Mouse (Mus musculus) neural tube, embryonic 15.5 days (tissue): Measurements from ENCODE around the gene Zswim7. TPM values are rescaled to one million over a fixed set of nuclear protein-coding genes. Genes with fewer than 3 reads are reported as not detected.
"Not testable (repeated sequence)": the region's sequence is repeated elsewhere in the genome, so short reads cannot be mapped to it uniquely, and the experiment has no call there.

Experiments used
- ATAC-seq: fragments of 200-750 bp; cut with Nextera tagmentation; 2 replicates; pipeline ENCODE4 v1.8.0; 2017; ENCODE audit warnings: mild to moderate bottlenecking, moderate TSS enrichment, moderate library complexity; ENCODE audit not compliant: low FRiP score
- H3K27ac ChIP-seq: fragments of 300-500 bp; sonication (generic); replicated peaks from 2 replicates; pipeline ENCODE4 v1.5.1; 2015; ENCODE audit warnings: mild to moderate bottlenecking, inconsistent platforms
- H3K27me3 ChIP-seq: fragments of 300-500 bp; sonication (generic); replicated peaks from 2 replicates; pipeline ENCODE4 v1.6.1; 2015; ENCODE audit warnings: inconsistent platforms
- H3K36me3 ChIP-seq: fragments of 300-500 bp; sonication (generic); 2 replicates; pipeline ENCODE4 v1.6.1; 2015; ENCODE audit warnings: inconsistent platforms
- H3K4me1 ChIP-seq: fragments of 300-500 bp; sonication (generic); 2 replicates; pipeline ENCODE4 v1.6.1; 2015; ENCODE audit warnings: inconsistent platforms
- H3K4me2 ChIP-seq: fragments of 300-500 bp; sonication (generic); 2 replicates; pipeline ENCODE4 v1.6.1; 2015; ENCODE audit warnings: inconsistent platforms, mild to moderate bottlenecking, moderate library complexity
- H3K4me3 ChIP-seq: fragments of 300-500 bp; sonication (generic); replicated peaks from 2 replicates; pipeline ENCODE4 v1.5.1; 2015; ENCODE audit warnings: mild to moderate bottlenecking, inconsistent platforms
- H3K9ac ChIP-seq: fragments of 300-500 bp; sonication (generic); replicated peaks from 2 replicates; pipeline ENCODE4 v1.6.1; 2015; ENCODE audit warnings: mild to moderate bottlenecking, inconsistent platforms
- H3K9me3 ChIP-seq: fragments of 300-500 bp; sonication (generic); replicated peaks from 2 replicates; pipeline ENCODE4 v1.6.1; 2016; ENCODE audit warnings: inconsistent platforms
- WGBS: fragments of 180-500 bp; shearing (Covaris S2); methylation state at CpG from one replicate; pipeline ENCODE4 v1.1.7; 2015; ENCODE audit warnings: mixed read lengths; 5-methylcytosine and 5-hydroxymethylcytosine counted together
- polyA plus RNA-seq: library from polyadenylated mRNA; unstranded; fragments of >200 nt; fragmentation: Nextera tagmentation; extraction: Ambion mirVana; gene quantifications from 2 replicates; pipeline ENCODE4 v1.2.1, GENCODE M21; 2015

Gene Zswim7
- 17.3 and 19.4 TPM in 2 replicates for polyA plus RNA-seq

GRCm38 (mm10) chr11:62280675-62281600 lies at the start of gene Zswim7, which contains the start of gene Ttc19:
Gene Zswim7 (minus strand): TSS chr11:62281375.
Gene Ttc19 (plus strand): TSS chr11:62281473.
- under 1% methylated on average over 62 of the region's 68 CpGs for WGBS
- Histone ChIP-seq H3K9me3 (no peaks in the 10 kb centered on the region), H3K9ac (peak within 1 kb of the TSS; percentile 69)

GRCm38 (mm10) chr11:62323659-62324058 lies 42.5 kb upstream of the Zswim7 start:
- H3K4me3 ChIP-seq, result no peak overlapping the region
- ATAC-seq, result no peak
- H3K27me3 ChIP-seq, result no peaks in the 10 kb centered on the region
- H3K4me1 ChIP-seq, result no peaks in the 10 kb centered on the region
- 95% methylated on average over 3 of the region's 3 CpGs for WGBS
- no peak overlapping the region for H3K27ac ChIP-seq
- no peaks in the 10 kb centered on the region for H3K9me3 ChIP-seq
- H3K4me2 ChIP-seq, result no peak overlapping the region
- no peak overlapping the region for H3K9ac ChIP-seq
- H3K36me3 ChIP-seq, result peaks cover 78% of the 10 kb centered on the region

More at GRCm38 (mm10) chr11:62280675-62281600, at the start of gene Zswim7, which contains the start of gene Ttc19:
- peak within 1 kb of the TSS; percentile 91 for H3K27ac ChIP-seq
- ATAC-seq, result peak; percentile 97
- peaks cover 19% of the 10 kb centered on the region for H3K4me1 ChIP-seq
- H3K4me3 ChIP-seq, result peak within 1 kb of the TSS; percentile 62
- no peaks in the 10 kb centered on the region for H3K27me3 ChIP-seq
- H3K36me3 ChIP-seq, result peaks cover 25% of the 10 kb centered on the region
- peak within 1 kb of the TSS; percentile 72 for H3K4me2 ChIP-seq

GRCm38 (mm10) chr11:62320097-62320496 lies 38.9 kb upstream of the Zswim7 start:
- H3K36me3 ChIP-seq, result peaks cover 76% of the 10 kb centered on the region
- no peak for ATAC-seq

GRCm38 (mm10) chr11:62317746-62318145 lies 36.6 kb upstream of the Zswim7 start:
- no peak for ATAC-seq
- H3K36me3 ChIP-seq, result peaks cover 84% of the 10 kb centered on the region

More at GRCm38 (mm10) chr11:62320097-62320496, 38.9 kb upstream of the Zswim7 start:
- Histone ChIP-seq H3K9me3 (no peaks in the 10 kb centered on the region), H3K9ac (no peak overlapping the region), H3K4me2 (no peak overlapping the region), H3K4me1 (no peaks in the 10 kb centered on the region), H3K27ac (no peak overlapping the region), H3K27me3 (no peaks in the 10 kb centered on the region), H3K4me3 (no peak overlapping the region)
- 86% methylated on average over 3 of the region's 3 CpGs for WGBS

GRCm38 (mm10) chr11:62314984-62315383 lies 33.8 kb upstream of the Zswim7 start:
- no peak overlapping the region for H3K9ac ChIP-seq
- no peaks in the 10 kb centered on the region for H3K27me3 ChIP-seq
- no peak overlapping the region for H3K27ac ChIP-seq
- H3K36me3 ChIP-seq, result peaks cover 75% of the 10 kb centered on the region
- H3K9me3 ChIP-seq, result no peaks in the 10 kb centered on the region
- no peaks in the 10 kb centered on the region for H3K4me1 ChIP-seq
- H3K4me2 ChIP-seq, result no peak overlapping the region
- 96% methylated on average over 5 of the region's 5 CpGs for WGBS
- ATAC-seq, result no peak
- H3K4me3 ChIP-seq, result no peak overlapping the region

More at GRCm38 (mm10) chr11:62317746-62318145, 36.6 kb upstream of the Zswim7 start:
- no peaks in the 10 kb centered on the region for H3K4me1 ChIP-seq
- no peaks in the 10 kb centered on the region for H3K9me3 ChIP-seq
- H3K4me3 ChIP-seq, result no peak overlapping the region
- H3K4me2 ChIP-seq, result no peak overlapping the region
- no peaks in the 10 kb centered on the region for H3K27me3 ChIP-seq
- 85% methylated on average over 11 of the region's 11 CpGs for WGBS
- H3K9ac ChIP-seq, result no peak overlapping the region
- H3K27ac ChIP-seq, result no peak overlapping the region

GRCm38 (mm10) chr11:62309296-62309695 lies 28.1 kb upstream of the Zswim7 start:
- Histone ChIP-seq H3K4me2 (no peak overlapping the region), H3K9me3 (no peaks in the 10 kb centered on the region), H3K9ac (no peak overlapping the region), H3K27me3 (no peaks in the 10 kb centered on the region), H3K36me3 (peaks cover 65% of the 10 kb centered on the region), H3K4me1 (no peaks in the 10 kb centered on the region), H3K4me3 (no peak overlapping the region), H3K27ac (no peak overlapping the region)
- ATAC-seq, result no peak
- WGBS, result 96% methylated on average over 2 of the region's 2 CpGs

GRCm38 (mm10) chr11:62305866-62306265 lies 24.7 kb upstream of the Zswim7 start:
- no peak overlapping the region for H3K4me2 ChIP-seq
- no peak overlapping the region for H3K9ac ChIP-seq
- H3K4me1 ChIP-seq, result 0 out of 2 replicates have a peak, but pooled peaks cover 4% of the 10 kb centered on the region
- no peaks in the 10 kb centered on the region for H3K9me3 ChIP-seq
- ATAC-seq, result no peak
- H3K27me3 ChIP-seq, result no peaks in the 10 kb centered on the region
- no peak overlapping the region for H3K27ac ChIP-seq
- 93% methylated on average over 2 of the region's 2 CpGs for WGBS
- H3K4me3 ChIP-seq, result no peak overlapping the region
- H3K36me3 ChIP-seq, result peaks cover 41% of the 10 kb centered on the region

GRCm38 (mm10) chr11:62298883-62299282 lies 17.7 kb upstream of the Zswim7 start:
- Histone ChIP-seq H3K9ac (no peak overlapping the region), H3K4me1 (0 out of 2 replicates have a peak, but pooled peaks cover 4% of the 10 kb centered on the region), H3K4me3 (no peak overlapping the region), H3K36me3 (peaks cover 32% of the 10 kb centered on the region), H3K27me3 (no peaks in the 10 kb centered on the region), H3K9me3 (no peaks in the 10 kb centered on the region), H3K27ac (no peak overlapping the region), H3K4me2 (no peak overlapping the region)
- no peak for ATAC-seq
- 86% methylated on average over 6 of the region's 6 CpGs for whole genome bisulfite sequencing

- H3K9ac ChIP-seq, result no peak overlapping the region
- H3K4me2 ChIP-seq, result no peak overlapping the region
- H3K4me1 ChIP-seq, result no peaks in the 10 kb centered on the region
- ATAC-seq, result no peak
- no peaks in the 10 kb centered on the region for H3K27me3 ChIP-seq
- 93% methylated on average over 2 of the region's 2 CpGs for WGBS
- no peaks in the 10 kb centered on the region for H3K9me3 ChIP-seq
- H3K4me3 ChIP-seq, result no peak overlapping the region
- H3K36me3 ChIP-seq, result peaks cover 65% of the 10 kb centered on the region
- H3K27ac ChIP-seq, result no peak overlapping the region
Measured at GRCm38 (mm10) chr11:62294121-62294520, 12.9 kb upstream of the Zswim7 start.

GRCm38 (mm10) chr11:62287700-62288099 lies 6.5 kb upstream of the Zswim7 start:
- Histone ChIP-seq H3K27me3 (no peaks in the 10 kb centered on the region), H3K36me3 (peaks cover 71% of the 10 kb centered on the region), H3K9me3 (no peaks in the 10 kb centered on the region), H3K4me3 (no peak overlapping the region), H3K9ac (no peak overlapping the region), H3K4me1 (peaks cover 7% of the 10 kb centered on the region), H3K27ac (no peak overlapping the region), H3K4me2 (no peak overlapping the region)
- ATAC-seq, result no peak
- 80% methylated on average over 1 of the region's 1 CpGs for WGBS

GRCm38 (mm10) chr11:62285020-62285419 lies 3.8 kb upstream of the Zswim7 start:
- peaks cover 19% of the 10 kb centered on the region for H3K4me1 ChIP-seq
- H3K4me3 ChIP-seq, result no peak overlapping the region
- H3K9me3 ChIP-seq, result no peaks in the 10 kb centered on the region
- H3K4me2 ChIP-seq, result no peak overlapping the region
- ATAC-seq, result no peak
- H3K9ac ChIP-seq, result no peak overlapping the region
- no peaks in the 10 kb centered on the region for H3K27me3 ChIP-seq
- 88% methylated on average over 8 of the region's 8 CpGs for WGBS
- peaks cover 56% of the 10 kb centered on the region for H3K36me3 ChIP-seq
- H3K27ac ChIP-seq, result no peak overlapping the region

- not testable (repeated sequence) for H3K4me2 ChIP-seq, H3K9ac ChIP-seq, H3K27me3 ChIP-seq, H3K27ac ChIP-seq, H3K4me3 ChIP-seq, H3K9me3 ChIP-seq, ATAC-seq
- peaks cover 50% of the 10 kb centered on the region for H3K36me3 ChIP-seq
- peaks cover 19% of the 10 kb centered on the region for H3K4me1 ChIP-seq
- whole genome bisulfite sequencing, result 84% methylated on average over 3 of the region's 3 CpGs
Measured at GRCm38 (mm10) chr11:62284020-62284419, 2.8 kb upstream of the Zswim7 start.
